ENCODE assay signal across 28 mouse cellular contexts in the genomic region with DNA sequence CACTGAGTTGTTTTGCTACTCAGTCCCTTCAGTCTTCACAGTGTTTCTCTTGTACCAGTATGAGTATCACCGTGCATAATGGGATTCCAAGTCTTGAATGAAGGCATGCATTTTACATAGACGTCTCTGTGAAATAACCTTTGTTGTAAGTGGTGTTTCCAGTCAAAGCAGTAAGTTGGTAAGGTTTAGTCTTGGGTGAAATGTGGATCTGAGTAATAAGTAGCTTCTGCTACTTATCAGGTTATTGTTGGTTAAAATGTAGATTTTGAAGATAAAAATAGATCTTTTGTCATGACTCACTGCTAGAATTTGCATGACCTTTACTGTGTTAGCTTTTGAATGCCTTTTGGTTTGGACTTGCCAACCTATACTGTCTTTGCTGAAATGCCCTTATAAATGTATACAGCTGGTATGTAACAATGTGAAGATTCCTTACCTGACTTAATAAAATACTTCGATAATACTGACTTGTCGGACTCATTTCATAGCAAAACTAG. TPM values are rescaled to one million over a fixed set of nuclear protein-coding genes. Genes with fewer than 3 reads are reported as not detected.
DNase-seq lines count a peak whose midpoint lies in the region; ATAC-seq and TF ChIP-seq lines count a peak whose summit lies in the region.
"Had no signal": no experiment of that assay in that cellular context is flagged by ENCODE, and none has a peak within 500 bp of the region (broad histone marks: within the 10 kb centered on the region; RNA-seq: fewer than 3 reads in every experiment).

No protein-coding gene starts in this region.

- H3K9me3 ChIP-seq in hindbrain, embryonic 11.5 days (ENCODE audit: control insufficient read depth, low read length) = no peaks in the 10 kb centered on the region
- H3K9me3 ChIP-seq: embryonic facial prominence, embryonic 12.5 days; embryonic facial prominence, embryonic 15.5 days; forebrain, embryonic 12.5 days; forebrain, embryonic 15.5 days; heart, embryonic 10.5 days; heart, embryonic 13.5 days; hindbrain, embryonic 12.5 days; hindbrain, embryonic 15.5 days had no signal

- no peak overlapping the region for H3K9ac ChIP-seq in heart, adult 2 months (ENCODE audit: low read depth, low read length)
- H3K9ac ChIP-seq in hindbrain, embryonic 11.5 days (ENCODE audit: low read depth, low read length) = no peak overlapping the region
- H3K9ac ChIP-seq: embryonic facial prominence, embryonic 12.5 days; embryonic facial prominence, embryonic 15.5 days; forebrain, embryonic 12.5 days; forebrain, embryonic 15.5 days; heart, embryonic 13.5 days; hindbrain, embryonic 12.5 days; hindbrain, embryonic 15.5 days had no signal

- no peak for TF ChIP-seq CTCF in heart, adult 2 months (IDR thresholded peaks at IDR 0.05)

- no peak overlapping the region for H3K27ac ChIP-seq in heart, adult 2 months
- no peak overlapping the region for H3K27ac ChIP-seq in hindbrain, embryonic 11.5 days (ENCODE audit: low read depth, low read length)
- H3K27ac ChIP-seq: embryonic facial prominence, embryonic 12.5 days; embryonic facial prominence, embryonic 15.5 days; forebrain, embryonic 12.5 days; forebrain, embryonic 15.5 days; heart, embryonic 10.5 days; heart, embryonic 13.5 days; hindbrain, embryonic 12.5 days; hindbrain, embryonic 15.5 days had no signal

- H3K4me3 ChIP-seq in heart, adult 2 months = no peak overlapping the region
- no peak overlapping the region for H3K4me3 ChIP-seq in hindbrain, embryonic 11.5 days (ENCODE audit: low read depth, low read length)
- H3K4me3 ChIP-seq: embryonic facial prominence, embryonic 12.5 days; embryonic facial prominence, embryonic 15.5 days; erythroblast, embryonic 14.5 days; forebrain, embryonic 12.5 days; forebrain, embryonic 15.5 days; heart, embryonic 10.5 days; heart, embryonic 13.5 days; hindbrain, embryonic 12.5 days; hindbrain, embryonic 15.5 days had no signal

- 87% methylated on average over 4 of the region's 4 CpGs for WGBS in heart, adult 2 months
- 91% methylated on average over 4 of the region's 4 CpGs for WGBS in hindbrain, embryonic 11.5 days

- H3K36me3 ChIP-seq in heart, adult 2 months (ENCODE audit: control insufficient read depth, insufficient read depth, low read length) = peaks cover 6% of the 10 kb centered on the region
- H3K36me3 ChIP-seq in hindbrain, embryonic 11.5 days (ENCODE audit: control insufficient read depth, insufficient read depth, low read length) = no peaks in the 10 kb centered on the region

- H3K4me1 ChIP-seq in heart, adult 2 months (ENCODE audit: control insufficient read depth, insufficient read depth, low read length) = no peaks in the 10 kb centered on the region
- no peaks in the 10 kb centered on the region for H3K4me1 ChIP-seq in hindbrain, embryonic 11.5 days (replicated peaks; ENCODE audit: control insufficient read depth, insufficient read depth, low read length)
- H3K4me1 ChIP-seq: embryonic facial prominence, embryonic 12.5 days; embryonic facial prominence, embryonic 15.5 days; forebrain, embryonic 12.5 days; forebrain, embryonic 15.5 days; heart, embryonic 10.5 days; heart, embryonic 13.5 days; hindbrain, embryonic 12.5 days; hindbrain, embryonic 15.5 days had no signal

- no peaks in the 10 kb centered on the region for H3K79me2 ChIP-seq in heart, adult 2 months (replicated peaks; ENCODE audit: control insufficient read depth, insufficient read depth, low read length)

- intact Hi-C loops in heart, adult 2 months (cut with DNase I) = no loop called here

- H3K4me2 ChIP-seq in hindbrain, embryonic 11.5 days (replicated peaks; ENCODE audit: low read depth, low read length) = no peak overlapping the region
- H3K4me2 ChIP-seq: embryonic facial prominence, embryonic 12.5 days; embryonic facial prominence, embryonic 15.5 days; forebrain, embryonic 12.5 days; forebrain, embryonic 15.5 days; heart, embryonic 13.5 days; hindbrain, embryonic 12.5 days; hindbrain, embryonic 15.5 days had no signal

- no peaks in the 10 kb centered on the region for H3K27me3 ChIP-seq in heart, adult 2 months (ENCODE audit: control insufficient read depth, insufficient read depth, low read length)
- H3K27me3 ChIP-seq in hindbrain, embryonic 11.5 days (ENCODE audit: control insufficient read depth, insufficient read depth, low read length) = no peaks in the 10 kb centered on the region
- H3K27me3 ChIP-seq: embryonic facial prominence, embryonic 12.5 days; embryonic facial prominence, embryonic 15.5 days; forebrain, embryonic 12.5 days; forebrain, embryonic 15.5 days; hindbrain, embryonic 12.5 days; hindbrain, embryonic 15.5 days had no signal

- TF ChIP-seq EP300 in heart, adult 2 months (IDR thresholded peaks at IDR 0.05; ENCODE audit: insufficient read depth, low read depth, low read length) = no peak

- peak; percentile 9 for DNase-seq in heart, adult 11 months
- no peak for DNase-seq in heart, adult 2 months
- DNase-seq in hindbrain, embryonic 11.5 days (ENCODE audit: low spot score) = no peak
- DNase-seq in thymus, postnatal 14 days = no peak
- no peak for DNase-seq in cerebellum, postnatal 25 days
- DNase-seq: adrenal gland, postnatal 10 days; adrenal gland, postnatal 36 days; cerebellum, adult 18-20 months; cerebellum, adult 9-10 months; cerebellum, postnatal 14 days; gastrocnemius, postnatal 10 days; gastrocnemius, postnatal 36 days; heart, adult 18-20 months; heart, postnatal 14 days; heart, postnatal 4 days had no signal

- ATAC-seq in CD4-positive, CD25-positive, alpha-beta regulatory T cell, adult 4 months = peak; percentile 68
- ATAC-seq in activated CD4-positive, CD25-positive, alpha-beta regulatory T cell, adult 4 months = peak; percentile 19
- peak; percentile 48 for ATAC-seq in inflammation-experienced regulatory T-cells, adult 6 months
- ATAC-seq in hindbrain, embryonic 11.5 days (ENCODE audit: low FRiP score) = no peak
- ATAC-seq: forebrain, embryonic 15.5 days; intestine, embryonic 16.5 days had no signal

- no peak for TF ChIP-seq POLR2A in heart, adult 2 months (IDR thresholded peaks at IDR 0.05; ENCODE audit: insufficient read depth, low read depth, low read length)

RNA-seq across cellular contexts. Expression of a gene that starts 11.3 kb away (rescaled TPM):
- 10 to 100 TPM; 17.8 to 19.6 TPM for total RNA-seq in heart, adult 2 months (2021)
- polyA plus RNA-seq in heart, adult 2 months (2012; rRNA removed) = 32.2 and 37.0 TPM in 2 replicates
- polyA plus RNA-seq in CD4-positive, CD25-positive, alpha-beta regulatory T cell, adult 4 months (2017; shearing (Covaris generic)) = 1 to 10 TPM; 4.8 to 8.9 TPM
- 10 to 100 TPM in 1 of 2 experiments, 1 to 10 TPM in 1; 5.6 to 10.3 TPM for polyA plus RNA-seq in activated CD4-positive, CD25-positive, alpha-beta regulatory T cell, adult 4 months (2017; shearing (Covaris generic))
- polyA plus RNA-seq in inflammation-experienced regulatory T-cells, adult 6 months (2017; shearing (Covaris generic)) = 10 to 100 TPM in 1 of 3 experiments, 1 to 10 TPM in 2; 7.2 to 10.1 (median 8.6) TPM
- 5.2 and 7.0 TPM in 2 replicates for polyA plus RNA-seq in hindbrain, embryonic 11.5 days (2014; fragmentation: Nextera tagmentation; extraction: Ambion mirVana)

RNA-seq across cellular contexts. Expression of a gene that starts 23.7 kb away (rescaled TPM):
- 10 to 100 TPM; 51.3 to 85.7 TPM for total RNA-seq in heart, adult 2 months (2021)
- polyA plus RNA-seq in heart, adult 2 months (2012; rRNA removed) = 27.8 and 72.8 TPM in 2 replicates
- 10 to 100 TPM; 18.1 to 19.5 TPM for polyA plus RNA-seq in CD4-positive, CD25-positive, alpha-beta regulatory T cell, adult 4 months (2017; shearing (Covaris generic))
- polyA plus RNA-seq in activated CD4-positive, CD25-positive, alpha-beta regulatory T cell, adult 4 months (2017; shearing (Covaris generic)) = 10 to 100 TPM; 19.2 to 22.1 TPM
- 10 to 100 TPM; 15.9 to 22.7 (median 17.9) TPM for polyA plus RNA-seq in inflammation-experienced regulatory T-cells, adult 6 months (2017; shearing (Covaris generic))
- polyA plus RNA-seq in hindbrain, embryonic 11.5 days (2014; fragmentation: Nextera tagmentation; extraction: Ambion mirVana) = 59.0 and 69.2 TPM in 2 replicates
